Mouse (Mus musculus) forebrain, embryonic 15.5 days (tissue): ENCODE data around the gene Osbpl8. TPM values are rescaled to one million over a fixed set of nuclear protein-coding genes. Genes with fewer than 3 reads are reported as not detected.
"Not testable (repeated sequence)": the region's sequence is repeated elsewhere in the genome, so short reads cannot be mapped to it uniquely, and the experiment has no call there.

Experiments
- ATAC-seq: fragments of 200-750 bp; cut with Nextera tagmentation; replicated peaks from 2 replicates; pipeline ENCODE4 v1.8.0; 2017; ENCODE audit warnings: mild to moderate bottlenecking, moderate TSS enrichment, moderate library complexity
- H3K27ac ChIP-seq: fragments of 300-500 bp; sonication (generic); replicated peaks from 2 replicates; pipeline ENCODE4 v1.5.1; 2015; ENCODE audit warnings: mild to moderate bottlenecking, inconsistent platforms
- H3K27me3 ChIP-seq: fragments of 300-500 bp; sonication (generic); 2 replicates; pipeline ENCODE4 v1.6.1; 2015; ENCODE audit warnings: inconsistent platforms
- H3K36me3 ChIP-seq: fragments of 300-500 bp; sonication (generic); 2 replicates; pipeline ENCODE4 v1.6.1; 2015; ENCODE audit warnings: mild to moderate bottlenecking, inconsistent platforms
- H3K4me1 ChIP-seq: fragments of 300-500 bp; sonication (generic); 2 replicates; pipeline ENCODE4 v1.6.1; 2015; ENCODE audit warnings: inconsistent platforms
- H3K4me2 ChIP-seq: fragments of 300-500 bp; sonication (generic); replicated peaks from 2 replicates; pipeline ENCODE4 v1.6.1; 2015; ENCODE audit warnings: mild to moderate bottlenecking, inconsistent platforms
- H3K4me3 ChIP-seq: fragments of 300-500 bp; sonication (generic); 2 replicates; pipeline ENCODE4 v1.5.1; 2015; ENCODE audit warnings: mild to moderate bottlenecking, inconsistent platforms
- H3K9ac ChIP-seq: fragments of 300-500 bp; sonication (generic); replicated peaks from 2 replicates; pipeline ENCODE4 v1.6.1; 2015; ENCODE audit warnings: mild to moderate bottlenecking, inconsistent platforms
- H3K9me3 ChIP-seq: fragments of 300-500 bp; sonication (generic); 2 replicates; pipeline ENCODE4 v1.6.1; 2016; ENCODE audit warnings: inconsistent platforms
- WGBS: fragments of 180-500 bp; shearing (Covaris S2); methylation state at CpG from one replicate; pipeline ENCODE4 v1.1.7; 2015; ENCODE audit warnings: mixed read lengths; 5-methylcytosine and 5-hydroxymethylcytosine counted together
- polyA plus RNA-seq: library from polyadenylated mRNA; unstranded; fragments of >200 nt; fragmentation: Nextera tagmentation; extraction: Ambion mirVana; gene quantifications from 2 replicates; pipeline ENCODE4 v1.2.1, GENCODE M21; 2015

Gene Osbpl8
- polyA plus RNA-seq, 1 experiment from 2014 or later: 23.8 TPM

DNA sequence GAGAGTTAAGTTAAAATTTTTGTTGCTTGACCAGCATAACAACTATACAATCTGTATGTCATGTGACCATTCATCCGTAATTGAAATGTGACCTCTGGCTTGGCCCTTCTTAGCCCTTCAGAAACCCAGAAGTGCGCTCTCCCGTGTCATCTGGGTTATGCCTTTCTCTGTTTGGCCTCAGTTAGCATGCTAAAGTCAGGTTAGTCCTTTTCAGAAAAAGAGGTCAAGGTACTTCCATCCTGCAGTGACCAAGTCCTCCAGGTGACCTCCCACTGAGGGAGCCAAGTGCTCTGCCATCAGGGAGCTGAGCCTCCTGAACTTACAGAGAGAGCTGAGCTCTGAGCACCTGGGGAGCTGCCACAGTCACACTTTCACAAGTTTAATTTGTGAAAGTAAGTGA, 33.7 kb upstream of the Osbpl8 start:
- H3K9me3 ChIP-seq: no peaks in the 10 kb centered on the region
- no peak overlapping the region for H3K4me3 ChIP-seq
- WGBS: 72% methylated on average over 3 of the region's 3 CpGs
- H3K4me1 ChIP-seq: peaks cover 6% of the 10 kb centered on the region; the same call in 1 of the 2 replicates
- H3K36me3 ChIP-seq: no peaks in the 10 kb centered on the region
- H3K27me3 ChIP-seq: no peaks in the 10 kb centered on the region
- no peak for ATAC-seq
- no peak overlapping the region for H3K4me2 ChIP-seq
- no peak overlapping the region for H3K9ac ChIP-seq
- H3K27ac ChIP-seq: no peak overlapping the region

DNA sequence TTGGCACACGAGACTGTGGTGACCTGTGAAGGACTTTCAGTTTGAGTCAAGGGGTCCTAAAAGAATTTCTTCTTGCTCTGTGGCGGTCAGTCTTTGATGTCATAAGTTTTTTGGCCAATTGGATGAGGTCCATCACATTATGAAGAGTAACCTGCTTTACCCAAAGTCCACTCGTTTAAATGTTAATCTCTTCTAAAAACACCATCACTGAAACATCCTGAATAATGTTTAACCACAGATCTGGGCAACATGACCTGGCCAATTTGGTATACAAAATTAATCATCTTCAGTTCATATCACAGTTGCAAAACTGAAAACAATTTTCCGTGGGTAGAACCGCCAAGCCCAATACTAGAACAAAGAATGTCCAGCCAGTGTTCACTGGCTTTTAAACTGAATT, 31.3 kb upstream of the Osbpl8 start:
- WGBS: 92% methylated on average over 5 of the region's 5 CpGs
- no peak for ATAC-seq
- H3K9me3 ChIP-seq: no peaks in the 10 kb centered on the region

DNA sequence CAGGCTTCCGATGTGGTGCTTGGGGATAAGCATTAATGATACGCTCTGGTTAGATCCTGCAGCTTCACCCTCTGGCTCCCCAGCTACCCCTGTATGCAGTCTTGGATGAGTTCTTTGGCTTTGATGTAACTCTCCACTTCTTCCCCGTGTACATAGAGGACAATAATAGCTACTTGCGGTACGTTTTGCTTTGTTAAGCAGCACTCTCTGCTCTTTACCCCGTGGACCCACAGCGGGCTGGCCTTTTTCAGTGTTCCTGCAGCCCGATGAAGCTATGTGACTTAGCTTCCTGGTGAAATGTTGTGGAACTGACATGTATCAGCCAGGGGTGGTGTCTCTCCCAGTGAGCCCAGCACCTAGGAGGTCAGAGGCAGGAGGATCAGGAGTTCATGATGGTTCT, 30.6 kb upstream of the Osbpl8 start:
- 87% methylated on average over 8 of the region's 8 CpGs for WGBS
- no peak overlapping the region for H3K27ac ChIP-seq

More for the DNA sequence above, 31.3 kb upstream of the Osbpl8 start:
- Histone ChIP-seq H3K9ac (no peak overlapping the region), H3K27me3 (no peaks in the 10 kb centered on the region), H3K27ac (no peak overlapping the region), H3K36me3 (no peaks in the 10 kb centered on the region), H3K4me1 (peaks cover 6% of the 10 kb centered on the region; the same call in 1 of the 2 replicates), H3K4me2 (no peak overlapping the region), H3K4me3 (no peak overlapping the region)

DNA sequence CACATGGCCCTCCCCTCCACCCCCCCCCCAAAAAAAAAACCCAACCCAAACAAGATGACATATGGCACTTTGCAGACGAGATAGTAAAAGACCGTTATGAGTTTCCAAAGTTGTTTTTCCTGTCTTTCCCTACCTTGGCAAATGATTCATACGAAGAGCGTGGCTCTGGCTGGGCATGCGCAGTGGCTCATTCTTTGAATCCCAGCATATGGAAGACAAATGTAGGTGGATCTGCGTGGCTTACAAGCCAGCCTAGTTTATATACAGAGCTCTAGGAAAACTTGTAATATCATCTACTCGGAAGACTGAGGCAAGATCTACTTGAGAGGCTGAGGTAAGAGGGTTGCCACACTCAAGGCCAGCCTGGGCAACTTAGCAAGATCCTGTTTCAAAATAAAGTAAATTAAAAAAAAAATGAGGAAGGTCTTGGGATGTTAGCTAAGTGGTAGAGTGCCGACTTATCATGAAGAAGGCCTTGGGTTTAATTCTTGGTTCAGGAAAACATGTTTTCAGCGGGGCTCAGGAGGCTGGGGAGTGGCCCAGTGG, 30.1 kb upstream of the Osbpl8 start:
- Histone ChIP-seq H3K9me3 (no peaks in the 10 kb centered on the region), H3K4me3 (no peak overlapping the region), H3K9ac (no peak overlapping the region), H3K4me2 (no peak overlapping the region), H3K36me3 (no peaks in the 10 kb centered on the region), H3K4me1 (peaks cover 6% of the 10 kb centered on the region; the same call in 1 of the 2 replicates), H3K27ac (no peak overlapping the region), H3K27me3 (no peaks in the 10 kb centered on the region)
- no peak for ATAC-seq
- 90% methylated on average over 9 of the region's 9 CpGs for WGBS

More for the DNA sequence above, 30.6 kb upstream of the Osbpl8 start:
- Histone ChIP-seq H3K4me3 (no peak overlapping the region), H3K27me3 (no peaks in the 10 kb centered on the region), H3K9ac (no peak overlapping the region), H3K4me1 (peaks cover 6% of the 10 kb centered on the region; the same call in 1 of the 2 replicates), H3K9me3 (no peaks in the 10 kb centered on the region), H3K36me3 (no peaks in the 10 kb centered on the region), H3K4me2 (no peak overlapping the region)
- no peak for ATAC-seq

DNA sequence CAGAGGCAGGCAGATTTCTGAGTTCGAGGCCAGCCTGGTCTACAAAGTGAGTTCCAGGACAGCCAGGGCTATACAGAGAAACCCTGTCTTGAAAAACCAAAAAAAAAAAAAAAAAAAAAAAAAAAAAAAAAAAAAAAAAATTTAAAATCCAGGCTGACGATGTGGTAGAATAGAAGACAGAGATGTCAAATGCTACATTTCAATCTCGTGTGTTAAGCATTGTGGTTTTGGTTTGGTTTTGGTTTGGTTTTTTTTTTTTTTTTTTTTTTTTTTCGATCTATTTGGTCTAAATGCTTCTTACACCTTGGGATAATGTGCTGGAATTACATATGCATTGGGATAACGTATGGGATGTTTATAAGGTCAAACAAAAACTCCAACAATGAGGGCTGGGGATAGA, 28.2 kb upstream of the Osbpl8 start:
- H3K4me1 ChIP-seq, H3K4me2 ChIP-seq, H3K36me3 ChIP-seq, H3K4me3 ChIP-seq, H3K27ac ChIP-seq, ATAC-seq, H3K9ac ChIP-seq, H3K27me3 ChIP-seq, H3K9me3 ChIP-seq: not testable (repeated sequence)
- 80% methylated on average over 5 of the region's 5 CpGs for WGBS

DNA sequence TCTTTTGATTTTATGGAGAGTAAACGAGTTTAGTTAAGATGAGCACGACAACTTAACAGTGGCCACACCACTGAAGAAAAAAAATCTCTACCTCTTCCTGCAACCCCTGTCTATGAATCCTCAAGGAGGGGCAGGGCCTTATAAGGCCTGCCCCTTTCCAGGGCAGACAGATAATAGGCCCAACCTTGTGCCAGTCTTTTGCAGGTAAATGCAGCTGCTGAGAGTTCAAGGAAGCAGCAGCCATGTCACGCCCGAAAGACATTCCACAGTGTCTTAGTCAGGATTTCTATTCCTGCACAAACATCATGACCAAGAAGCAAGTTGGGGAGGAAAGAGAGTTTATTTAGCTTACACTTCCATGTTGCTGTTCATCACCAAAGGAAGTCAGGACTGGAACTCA, 26.6 kb upstream of the Osbpl8 start:
- WGBS: 76% methylated on average over 4 of the region's 4 CpGs
- no peak for ATAC-seq
- H3K4me2 ChIP-seq: no peak overlapping the region
- no peaks in the 10 kb centered on the region for H3K9me3 ChIP-seq
- no peaks in the 10 kb centered on the region for H3K36me3 ChIP-seq
- no peaks in the 10 kb centered on the region for H3K4me1 ChIP-seq
- no peak overlapping the region for H3K4me3 ChIP-seq
- H3K9ac ChIP-seq: no peak overlapping the region
- no peaks in the 10 kb centered on the region for H3K27me3 ChIP-seq
- no peak overlapping the region for H3K27ac ChIP-seq

DNA sequence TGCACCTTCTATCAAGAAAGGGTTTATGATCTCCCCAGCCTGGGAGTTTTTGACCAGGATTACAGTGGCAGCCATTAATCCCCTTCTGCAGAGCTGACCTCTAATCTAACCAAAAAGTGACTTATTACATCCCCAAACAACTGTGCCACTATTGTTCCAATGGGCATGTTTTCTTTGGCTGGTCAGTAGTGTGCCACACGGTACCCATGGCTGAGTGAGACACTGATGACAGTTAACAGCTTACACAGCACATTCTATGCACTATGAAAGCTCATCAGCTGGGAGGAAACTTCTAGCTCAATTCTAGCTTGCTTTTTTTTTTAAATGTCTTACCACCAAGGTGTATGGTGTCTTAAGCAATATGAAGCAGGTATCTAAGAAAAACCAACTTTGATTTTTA, 25.4 kb upstream of the Osbpl8 start:
- Histone ChIP-seq H3K36me3 (no peaks in the 10 kb centered on the region), H3K4me1 (no peaks in the 10 kb centered on the region), H3K9ac (no peak overlapping the region), H3K27me3 (no peaks in the 10 kb centered on the region), H3K27ac (no peak overlapping the region), H3K4me3 (no peak overlapping the region), H3K4me2 (no peak overlapping the region), H3K9me3 (no peaks in the 10 kb centered on the region)
- ATAC-seq: no peak
- 78% methylated on average over 1 of the region's 1 CpGs for WGBS

DNA sequence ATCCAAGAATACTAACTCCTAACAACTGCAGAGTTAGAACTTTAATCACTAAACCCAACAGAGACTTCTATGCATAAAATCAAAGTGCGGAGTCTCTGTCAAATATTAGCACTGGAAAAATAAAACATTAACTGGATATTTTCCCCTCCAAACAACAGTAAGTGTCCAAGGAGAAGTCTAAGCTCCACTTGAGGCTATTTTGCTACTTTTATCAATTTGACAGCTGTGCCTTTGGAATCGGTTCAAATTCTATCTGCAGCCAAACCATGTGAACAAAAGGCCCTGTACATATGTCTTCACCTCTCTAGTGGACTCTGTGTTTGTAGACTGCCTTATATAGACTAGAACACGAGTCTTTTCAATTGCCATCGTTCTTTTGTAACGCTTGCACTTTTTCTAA, 24.7 kb upstream of the Osbpl8 start:
- no peak overlapping the region for H3K27ac ChIP-seq
- WGBS: 64% methylated on average over 5 of the region's 5 CpGs
- H3K4me3 ChIP-seq: no peak overlapping the region
- no peaks in the 10 kb centered on the region for H3K9me3 ChIP-seq
- H3K36me3 ChIP-seq: no peaks in the 10 kb centered on the region
- no peak for ATAC-seq
- no peaks in the 10 kb centered on the region for H3K4me1 ChIP-seq
- H3K27me3 ChIP-seq: no peaks in the 10 kb centered on the region
- no peak overlapping the region for H3K9ac ChIP-seq
- no peak overlapping the region for H3K4me2 ChIP-seq

DNA sequence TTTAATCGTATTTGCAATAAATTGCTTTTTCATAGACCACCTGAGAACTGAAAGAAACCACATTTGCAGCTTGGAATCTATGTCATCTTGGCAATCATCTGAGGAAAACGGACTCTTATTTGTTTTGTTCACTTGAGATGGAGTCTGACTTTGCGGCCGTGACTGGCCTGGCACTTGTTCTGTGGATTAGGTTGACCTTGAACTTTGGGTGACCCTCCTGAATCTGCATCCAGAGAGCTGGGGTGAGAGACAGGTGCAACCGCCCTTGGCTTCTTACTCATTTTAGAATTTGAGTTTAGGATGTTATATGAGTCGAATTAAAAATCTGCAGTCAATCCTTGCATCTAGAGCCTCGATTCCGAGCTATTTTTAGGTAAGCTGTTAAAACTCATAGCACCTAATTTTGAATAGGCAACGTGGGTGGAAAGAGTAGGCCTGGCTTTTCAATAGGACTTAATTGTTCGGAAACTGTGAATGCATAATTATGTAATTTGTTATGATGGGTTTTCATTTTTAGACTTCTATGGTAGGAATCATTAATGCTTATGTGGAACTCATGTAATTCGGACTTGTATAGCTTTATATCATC, 20.1 kb upstream of the Osbpl8 start:
- H3K27ac ChIP-seq: no peak overlapping the region
- ATAC-seq: no peak
- H3K4me2 ChIP-seq: no peak overlapping the region
- H3K27me3 ChIP-seq: no peaks in the 10 kb centered on the region
- H3K4me3 ChIP-seq: no peak overlapping the region
- WGBS: 80% methylated on average over 11 of the region's 11 CpGs
- H3K4me1 ChIP-seq: no peaks in the 10 kb centered on the region
- no peak overlapping the region for H3K9ac ChIP-seq
- H3K9me3 ChIP-seq: no peaks in the 10 kb centered on the region
- no peaks in the 10 kb centered on the region for H3K36me3 ChIP-seq

DNA sequence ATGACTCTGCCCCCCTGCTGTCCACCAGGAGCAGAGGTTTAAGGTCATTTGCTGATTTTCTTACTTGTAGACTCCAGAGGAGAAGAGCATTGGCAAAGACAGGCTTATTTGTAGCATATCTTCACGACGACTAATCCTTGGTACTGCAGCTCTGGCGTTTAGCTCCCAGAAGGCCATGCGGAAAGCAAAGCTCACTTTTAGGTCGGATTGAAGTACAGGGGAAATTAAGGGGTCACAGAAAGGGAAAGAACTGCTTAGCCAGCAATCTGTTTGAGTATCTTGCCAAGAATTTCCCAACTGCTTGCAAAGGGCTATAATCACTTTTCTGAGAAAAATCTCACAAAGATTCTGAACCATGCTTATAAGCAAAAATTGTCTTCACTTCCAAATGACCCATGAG, 14.8 kb upstream of the Osbpl8 start:
- no peak overlapping the region for H3K27ac ChIP-seq
- H3K9ac ChIP-seq: no peak overlapping the region
- ATAC-seq: no peak
- WGBS: 67% methylated on average over 5 of the region's 5 CpGs
- H3K4me2 ChIP-seq: no peak overlapping the region
- no peaks in the 10 kb centered on the region for H3K9me3 ChIP-seq
- no peaks in the 10 kb centered on the region for H3K36me3 ChIP-seq
- no peaks in the 10 kb centered on the region for H3K4me1 ChIP-seq
- no peak overlapping the region for H3K4me3 ChIP-seq
- no peaks in the 10 kb centered on the region for H3K27me3 ChIP-seq

DNA sequence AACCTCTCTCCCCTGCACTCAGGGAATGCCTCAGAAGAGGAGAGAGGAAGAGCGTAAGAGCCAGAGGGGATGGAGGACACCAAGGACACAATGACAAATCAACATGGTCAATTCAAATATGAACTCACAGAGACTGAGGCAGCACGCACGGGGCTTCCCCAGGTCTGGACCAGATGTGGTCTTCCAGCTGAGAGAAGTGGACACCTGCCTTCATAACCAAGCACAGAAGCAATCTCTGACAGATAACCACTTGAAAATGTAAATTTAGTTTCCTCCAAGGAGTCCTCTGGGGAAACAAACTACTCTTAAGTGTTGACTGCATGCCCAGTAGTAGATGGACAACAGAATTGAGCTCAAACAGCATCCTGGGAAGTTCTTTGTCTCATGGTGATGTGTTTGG, 9.5 kb upstream of the Osbpl8 start:
- Histone ChIP-seq H3K27me3 (no peaks in the 10 kb centered on the region), H3K4me2 (no peak overlapping the region), H3K36me3 (no peaks in the 10 kb centered on the region), H3K9me3 (no peaks in the 10 kb centered on the region), H3K4me3 (no peak overlapping the region), H3K4me1 (no peaks in the 10 kb centered on the region), H3K9ac (no peak overlapping the region), H3K27ac (no peak overlapping the region)
- WGBS: 92% methylated on average over 3 of the region's 3 CpGs
- no peak for ATAC-seq

DNA sequence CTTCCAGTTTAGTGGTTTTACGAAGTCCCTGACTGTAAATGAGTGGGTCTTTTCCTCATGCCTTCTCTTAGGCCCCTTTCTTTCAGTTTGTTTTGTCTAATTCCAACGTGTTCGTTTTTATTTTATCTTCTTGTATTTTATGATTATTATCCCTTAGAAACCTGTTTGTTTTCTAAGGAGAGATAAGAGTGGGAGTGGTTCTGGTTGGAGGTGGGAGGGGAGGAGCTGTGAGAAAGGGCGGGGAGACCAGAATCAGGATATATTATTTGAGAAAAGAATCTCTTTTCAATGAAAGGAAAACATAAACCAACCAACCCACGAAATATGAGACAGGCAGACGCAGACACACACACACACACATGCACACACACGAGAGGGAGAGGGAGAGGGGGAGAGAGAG, 9.0 kb upstream of the Osbpl8 start:
- Histone ChIP-seq H3K4me1 (no peaks in the 10 kb centered on the region), H3K4me2 (no peak overlapping the region), H3K27ac (no peak overlapping the region), H3K9me3 (no peaks in the 10 kb centered on the region), H3K36me3 (no peaks in the 10 kb centered on the region), H3K9ac (no peak overlapping the region), H3K4me3 (no peak overlapping the region), H3K27me3 (no peaks in the 10 kb centered on the region)
- WGBS: 86% methylated on average over 7 of the region's 7 CpGs
- ATAC-seq: no peak
